Mouse (Mus musculus) liver, adult (tissue): ENCODE data around the gene Prss46.

ENCODE experiments used
- GATA4 ChIP-seq: IDR thresholded peaks from 2 replicates; pipeline ENCODE4 v1.6.1; 2014; ENCODE audit warnings: mild to moderate bottlenecking, low read length; ENCODE audit not compliant: insufficient replicate concordance

Prss46 gene

DNA sequence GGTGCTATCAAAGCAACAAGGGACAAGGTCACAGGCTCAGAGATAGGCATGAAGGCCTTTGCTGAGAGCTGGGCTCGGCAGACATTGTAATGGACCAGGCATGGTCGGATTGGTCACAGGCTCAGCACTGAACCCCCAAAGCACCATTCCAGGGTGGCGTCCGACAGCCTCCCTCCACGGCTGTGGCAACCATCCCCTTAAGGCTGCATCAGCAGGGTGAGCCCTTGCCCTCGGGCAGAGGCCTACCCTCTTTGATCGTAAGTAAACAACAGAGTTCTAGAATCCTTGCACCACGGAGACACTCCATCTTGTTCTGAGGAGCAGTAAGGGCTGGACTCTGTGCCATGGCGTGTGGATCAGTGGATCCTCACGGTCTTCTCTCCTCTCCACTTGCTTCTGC is at the start of gene Prss46:
Gene Prss46, plus strand, starts transcription at position 301 of the 400 bp plus-strand sequence.
- TF ChIP-seq GATA4: no peak

DNA sequence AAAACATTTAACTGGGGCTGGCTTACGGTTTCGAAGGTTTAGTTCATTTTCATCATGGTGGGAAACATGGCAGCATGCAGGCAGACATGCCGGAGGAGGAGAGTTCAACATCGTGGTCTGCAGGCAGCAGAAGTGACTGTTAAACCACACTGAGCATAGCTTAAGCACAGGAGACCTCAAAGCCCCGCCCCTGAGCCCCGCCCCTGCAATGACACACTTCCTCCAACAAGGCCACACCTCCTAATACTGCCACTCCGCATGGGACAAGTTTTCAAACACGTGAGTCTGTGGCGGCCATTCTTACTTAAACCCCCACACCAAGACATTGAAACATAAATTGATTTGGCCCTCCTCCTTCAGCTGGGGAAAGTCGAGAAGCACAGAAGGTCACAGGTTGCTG is 47.3 kb upstream of the Prss46 start:
- TF ChIP-seq GATA4: no peak

GRCm38 (mm10) chr9:110797866-110798265 is 46.4 kb upstream of the Prss46 start, which contains the start of gene Prss42:
Gene Prss42 (plus strand): TSS chr9:110798166.
- no peak for TF ChIP-seq GATA4

GRCm38 (mm10) chr9:110800834-110801479 is 43.3 kb upstream of the Prss46 start:
- TF ChIP-seq GATA4: no peak

- no peak for TF ChIP-seq GATA4
These were observed 41.0 kb upstream of the Prss46 start for GRCm38 (mm10) chr9:110803294-110803693.

DNA sequence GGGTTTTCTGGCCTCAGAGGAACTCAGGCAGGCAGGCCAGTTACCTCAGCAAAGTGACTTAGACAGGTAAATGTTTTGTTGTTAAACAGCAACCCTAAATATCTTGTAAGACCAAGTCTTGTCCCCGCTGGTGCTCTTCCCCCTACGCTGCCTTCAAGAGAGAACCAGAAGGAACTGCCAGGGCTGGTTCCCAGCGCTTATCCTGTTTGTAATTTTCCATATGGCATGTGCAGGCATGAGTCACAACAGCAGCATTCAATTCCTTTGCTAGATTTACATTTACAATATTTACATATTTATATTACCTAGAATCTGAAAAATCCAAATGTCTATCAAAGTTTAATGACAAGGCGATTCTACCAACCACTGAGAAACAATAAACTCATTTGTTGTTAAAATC is 34.3 kb upstream of the Prss46 start:
- no peak for TF ChIP-seq GATA4

DNA sequence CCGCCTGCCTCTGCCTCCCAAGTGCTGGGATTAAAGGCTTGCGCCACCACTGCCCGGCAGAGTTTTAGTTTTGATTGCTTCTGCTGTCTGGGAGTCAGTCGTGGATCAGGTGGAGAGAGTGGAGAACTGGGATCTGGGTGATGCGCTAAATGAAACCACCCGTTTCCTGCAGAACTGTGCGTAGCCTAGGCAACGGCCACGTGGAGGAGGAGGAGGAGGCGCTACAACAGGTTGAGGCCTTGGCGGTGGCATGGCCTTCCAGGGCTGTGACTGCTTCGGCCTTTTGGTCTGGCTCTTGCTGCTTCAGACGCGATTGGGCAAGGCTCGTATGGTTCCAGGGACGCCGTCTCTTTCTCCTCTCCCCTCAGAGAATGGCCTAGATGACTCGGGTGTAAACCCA is 30.5 kb upstream of the Prss46 start, which contains the start of gene Prss44:
Gene Prss44, plus strand, starts transcription at position 206 of the 400 bp plus-strand sequence.
- no peak for TF ChIP-seq GATA4

DNA sequence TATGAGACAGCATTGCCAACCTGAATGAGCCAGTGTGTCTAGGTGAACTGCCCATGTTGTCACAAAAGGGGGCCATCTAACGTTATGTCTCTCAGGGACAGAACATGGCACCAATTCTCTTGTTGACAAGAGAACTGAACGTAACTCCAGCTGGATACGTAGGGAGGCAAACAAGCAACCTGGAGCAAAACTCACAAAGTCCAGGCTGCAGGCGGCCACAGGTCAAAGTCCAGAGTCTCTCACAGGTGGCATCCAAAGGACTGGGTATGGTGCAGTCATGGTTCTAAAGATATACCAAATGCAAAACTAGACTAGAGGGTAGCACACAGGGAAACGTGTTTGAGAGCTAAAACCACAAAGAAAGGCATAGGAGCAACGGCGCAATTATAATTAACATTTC is 22.9 kb upstream of the Prss46 start:
- no peak for TF ChIP-seq GATA4

GRCm38 (mm10) chr9:110825426-110825825 is 18.9 kb upstream of the Prss46 start:
- no peak for TF ChIP-seq GATA4

- TF ChIP-seq GATA4: no peak
These were observed 18.5 kb upstream of the Prss46 start for GRCm38 (mm10) chr9:110825832-110826231.

DNA sequence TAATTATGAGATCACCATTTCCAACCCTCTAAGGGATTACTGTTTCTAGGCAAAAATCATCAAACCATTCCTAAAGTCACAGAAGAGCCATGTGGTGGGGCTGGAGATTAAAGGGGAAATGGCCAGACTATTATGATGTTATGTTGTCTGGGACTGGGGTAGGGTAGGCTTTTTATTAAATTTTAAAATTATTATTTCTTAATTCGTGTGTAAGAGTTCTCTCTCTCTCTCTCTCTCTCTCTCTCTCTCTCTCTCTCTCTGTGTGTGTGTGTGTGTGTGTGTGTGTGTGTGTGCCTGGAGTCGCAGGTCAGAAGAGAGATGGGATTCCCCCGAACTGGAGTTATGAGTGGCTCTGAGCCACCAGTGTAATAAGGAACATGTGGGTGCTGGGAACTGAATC is 17.9 kb upstream of the Prss46 start, which contains the start of gene Prss43:
Gene Prss43, plus strand, starts transcription at position 301 of the 400 bp plus-strand sequence.
- TF ChIP-seq GATA4: no peak

GRCm38 (mm10) chr9:110833021-110833420 is 11.3 kb upstream of the Prss46 start:
- TF ChIP-seq GATA4: no peak

DNA sequence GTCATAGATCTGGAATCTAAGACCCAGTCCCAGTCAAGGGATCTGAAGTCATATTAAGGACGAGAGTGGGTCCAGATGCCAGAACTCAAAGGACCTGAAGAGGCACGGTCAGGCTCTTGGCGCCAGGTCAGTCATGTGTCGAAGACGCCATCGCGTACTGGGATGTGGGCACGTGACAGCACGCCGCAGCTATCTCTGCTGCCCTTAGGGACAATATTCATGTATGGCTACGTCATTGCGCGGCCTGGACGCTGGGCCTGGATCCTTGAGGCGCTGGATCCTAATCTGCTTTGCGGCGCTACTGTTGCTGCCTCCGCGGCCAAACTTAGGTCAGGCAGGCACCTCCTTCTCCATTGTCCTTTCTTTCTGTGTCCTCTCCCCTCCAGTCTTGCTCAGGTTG is 9.9 kb upstream of the Prss46 start, which contains the start of gene Prss45:
Gene Prss45, plus strand, starts transcription at position 178 of the 400 bp plus-strand sequence.
- no peak for TF ChIP-seq GATA4

GRCm38 (mm10) chr9:110834961-110835360 is 9.3 kb upstream of the Prss46 start:
- TF ChIP-seq GATA4: no peak

DNA sequence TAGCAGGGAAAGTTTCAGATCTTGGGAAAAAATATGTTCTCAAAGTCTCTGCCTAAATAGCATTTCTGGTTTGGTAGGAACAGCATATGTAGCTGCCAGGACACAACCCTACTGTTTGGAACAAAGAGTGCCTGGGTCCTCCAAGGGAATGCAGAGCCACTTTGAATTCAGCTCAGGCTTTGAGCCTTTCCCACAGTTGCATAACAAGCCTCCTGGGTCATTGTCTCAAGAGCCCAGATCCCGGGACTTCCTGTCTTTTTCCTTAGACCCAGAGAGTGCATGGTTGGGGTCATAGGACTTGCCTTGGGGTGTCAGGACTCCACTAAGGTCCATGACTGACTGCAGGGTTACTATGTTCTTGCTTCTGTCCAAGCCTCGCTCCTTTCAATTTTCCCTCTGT is 8.2 kb upstream of the Prss46 start:
- TF ChIP-seq GATA4: no peak

GRCm38 (mm10) chr9:110840905-110841304 is 3.4 kb upstream of the Prss46 start:
- no peak for TF ChIP-seq GATA4

GRCm38 (mm10) chr9:110841438-110841837 is 2.9 kb upstream of the Prss46 start:
- TF ChIP-seq GATA4: no peak
